Mouse (Mus musculus): Measurements from ENCODE around the gene Txk.

Txk gene

GRCm38 (mm10) chr5:72751056-72751758 is 1.4 kb downstream of the Txk start:
- DNase-seq (ENCODE audit: low spot score in 2 of 2): no peak

- no peak for DNase-seq (ENCODE audit: low spot score in 2 of 2)
These were observed 2.4 kb downstream of the Txk start for GRCm38 (mm10) chr5:72750226-72750625.

GRCm38 (mm10) chr5:72748659-72749265 is 3.8 kb downstream of the Txk start:
- DNase-seq (ENCODE audit: low spot score in 2 of 2): no peak

GRCm38 (mm10) chr5:72747384-72747783 is 5.2 kb downstream of the Txk start:
- DNase-seq (ENCODE audit: low spot score in 2 of 2): peak; percentile 70 to 77

- no peak for DNase-seq (ENCODE audit: low spot score in 2 of 2)
These were observed 6.1 kb downstream of the Txk start for GRCm38 (mm10) chr5:72746461-72746860.

- DNase-seq (ENCODE audit: low spot score in 2 of 2): no peak
These were observed 9.5 kb downstream of the Txk start for GRCm38 (mm10) chr5:72743103-72743502.

GRCm38 (mm10) chr5:72736868-72737267 is 15.7 kb downstream of the Txk start:
- DNase-seq (ENCODE audit: low spot score in 2 of 2): no peak

- no peak for DNase-seq (ENCODE audit: low spot score in 2 of 2)
These were observed 16.1 kb downstream of the Txk start for GRCm38 (mm10) chr5:72736437-72736836.

- no peak for DNase-seq (ENCODE audit: low spot score in 2 of 2)
These were observed 16.8 kb downstream of the Txk start for GRCm38 (mm10) chr5:72735763-72736162.

- no peak for DNase-seq (ENCODE audit: low spot score in 2 of 2)
These were observed 19.7 kb downstream of the Txk start for GRCm38 (mm10) chr5:72732885-72733284.

GRCm38 (mm10) chr5:72725404-72725803 is 27.2 kb downstream of the Txk start:
- no peak for DNase-seq (ENCODE audit: low spot score in 2 of 2)

GRCm38 (mm10) chr5:72723429-72723828 is 29.1 kb downstream of the Txk start:
- no peak for DNase-seq (ENCODE audit: low spot score in 2 of 2)

- DNase-seq (ENCODE audit: low spot score in 2 of 2): no peak
These were observed 32.0 kb downstream of the Txk start for GRCm38 (mm10) chr5:72720587-72720986.

GRCm38 (mm10) chr5:72710572-72711278 is 41.9 kb downstream of the Txk start:
- DNase-seq (ENCODE audit: low spot score in 2 of 2): peak; percentile 70 to 84

GRCm38 (mm10) chr5:72709976-72710375 is 42.6 kb downstream of the Txk start:
- no peak for DNase-seq (ENCODE audit: low spot score in 2 of 2)

GRCm38 (mm10) chr5:72709451-72709850 is 43.1 kb downstream of the Txk start:
- DNase-seq (ENCODE audit: low spot score in 2 of 2): no peak

- DNase-seq (ENCODE audit: low spot score in 2 of 2): no peak
These were observed 45.9 kb downstream of the Txk start for GRCm38 (mm10) chr5:72706722-72707121.

- DNase-seq (ENCODE audit: low spot score in 2 of 2): no peak
These were observed 46.5 kb downstream of the Txk start for GRCm38 (mm10) chr5:72706095-72706494.

- DNase-seq (ENCODE audit: low spot score in 2 of 2): no peak
These were observed 50.4 kb downstream of the Txk start for GRCm38 (mm10) chr5:72702202-72702601.

GRCm38 (mm10) chr5:72699500-72699818 is 53.1 kb downstream of the Txk start:
- DNase-seq (ENCODE audit: low spot score in 2 of 2): no peak

GRCm38 (mm10) chr5:72698818-72699499 is 53.6 kb downstream of the Txk start:
- DNase-seq (ENCODE audit: low spot score in 2 of 2): peak in 1 of 2 experiments; percentile 13

- DNase-seq (ENCODE audit: low spot score in 2 of 2): no peak
These were observed 54.2 kb downstream of the Txk start for GRCm38 (mm10) chr5:72698343-72698742.

Data from right cerebral cortex, adult 2 months (tissue).